Comparison of ENCODE assay signal across 10 mouse cellular contexts in genomic region chr5:65858898-65859297, GRCm38 (mm10). TPM values are rescaled to one million over a fixed set of nuclear protein-coding genes. Genes with fewer than 3 reads are reported as not detected.
DNase-seq lines count a peak whose midpoint lies in the region; ATAC-seq and TF ChIP-seq lines count a peak whose summit lies in the region.
"Had no signal": no experiment of that assay in that cellular context is flagged by ENCODE, and none has a peak within 500 bp of the region (broad histone marks: within the 10 kb centered on the region; RNA-seq: fewer than 3 reads in every experiment).

No protein-coding gene starts in this region.

- TF ChIP-seq CTCF in heart, postnatal 0 days (IDR thresholded peaks at IDR 0.05; ENCODE audit: low read depth): no peak

- H3K9ac ChIP-seq in embryonic facial prominence, embryonic 11.5 days (replicated peaks; ENCODE audit: low read length): no peak overlapping the region
- no peak overlapping the region for H3K9ac ChIP-seq in heart, postnatal 0 days (replicated peaks; ENCODE audit: low read depth, low read length)
- H3K9ac ChIP-seq in neural tube, embryonic 11.5 days (ENCODE audit: low read length): no peak overlapping the region

- no peak for ATAC-seq in embryonic facial prominence, embryonic 11.5 days (replicated peaks; ENCODE audit: insufficient number of reproducible peaks, low FRiP score, low TSS enrichment, low read depth)
- ATAC-seq in heart, postnatal 0 days (ENCODE audit: insufficient read depth, low read depth): peak; percentile 85
- ATAC-seq in neural tube, embryonic 11.5 days (ENCODE audit: insufficient read depth, low FRiP score, low TSS enrichment): no peak
- ATAC-seq in inflammation-experienced regulatory T-cells, adult 6 months: no peak

- 66% methylated on average over 12 of the region's 12 CpGs for WGBS in embryonic facial prominence, embryonic 11.5 days
- 69% methylated on average over 12 of the region's 12 CpGs for WGBS in embryonic facial prominence, embryonic 10.5 days
- 20% methylated on average over 12 of the region's 12 CpGs for WGBS in heart, postnatal 0 days
- WGBS in neural tube, embryonic 11.5 days: 61% methylated on average over 12 of the region's 12 CpGs

- no peak for TF ChIP-seq EP300 in heart, postnatal 0 days (IDR thresholded peaks at IDR 0.05; ENCODE audit: low read depth)

- H3K4me3 ChIP-seq in embryonic facial prominence, embryonic 11.5 days (ENCODE audit: low read depth, low read length): no peak overlapping the region
- no peak overlapping the region for H3K4me3 ChIP-seq in embryonic facial prominence, embryonic 10.5 days
- no peak overlapping the region for H3K4me3 ChIP-seq in heart, postnatal 0 days (ENCODE audit: low read depth, low read length)
- no peak overlapping the region for H3K4me3 ChIP-seq in neural tube, embryonic 11.5 days (ENCODE audit: low read depth, low read length)

- H3K4me2 ChIP-seq in embryonic facial prominence, embryonic 11.5 days (ENCODE audit: low read depth, low read length): no peak overlapping the region
- peak overlapping the region; percentile 36; the same call in 1 of the 2 replicates for H3K4me2 ChIP-seq in heart, postnatal 0 days (ENCODE audit: low read depth, low read length)
- H3K4me2 ChIP-seq in neural tube, embryonic 11.5 days (ENCODE audit: low read depth): no peak overlapping the region

- H3K9me3 ChIP-seq in embryonic facial prominence, embryonic 11.5 days (replicated peaks; ENCODE audit: control insufficient read depth, low read length): no peaks in the 10 kb centered on the region
- H3K9me3 ChIP-seq in embryonic facial prominence, embryonic 10.5 days: no peaks in the 10 kb centered on the region
- no peaks in the 10 kb centered on the region for H3K9me3 ChIP-seq in heart, postnatal 0 days (replicated peaks; ENCODE audit: control insufficient read depth, low read length)
- H3K9me3 ChIP-seq in neural tube, embryonic 11.5 days (ENCODE audit: control insufficient read depth, low read length): no peaks in the 10 kb centered on the region

- H3K27me3 ChIP-seq in embryonic facial prominence, embryonic 11.5 days (ENCODE audit: control insufficient read depth, insufficient read depth, low read length): no peaks in the 10 kb centered on the region
- no peaks in the 10 kb centered on the region for H3K27me3 ChIP-seq in embryonic facial prominence, embryonic 10.5 days (replicated peaks; ENCODE audit: low read depth, poor library complexity, severe bottlenecking)
- no peaks in the 10 kb centered on the region for H3K27me3 ChIP-seq in heart, postnatal 0 days (ENCODE audit: control insufficient read depth, insufficient read depth, low read length)
- no peaks in the 10 kb centered on the region for H3K27me3 ChIP-seq in neural tube, embryonic 11.5 days (ENCODE audit: control insufficient read depth, insufficient read depth, low read length)

- H3K27ac ChIP-seq in embryonic facial prominence, embryonic 11.5 days (replicated peaks; ENCODE audit: low read depth, low read length): no peak overlapping the region
- H3K27ac ChIP-seq in embryonic facial prominence, embryonic 10.5 days (replicated peaks): no peak overlapping the region
- peak overlapping the region; percentile 51 for H3K27ac ChIP-seq in heart, postnatal 0 days (ENCODE audit: low read depth)
- H3K27ac ChIP-seq in neural tube, embryonic 11.5 days (ENCODE audit: low read depth, low read length): no peak overlapping the region
- H3K27ac ChIP-seq: macrophage had no signal

- H3K36me3 ChIP-seq in embryonic facial prominence, embryonic 11.5 days (replicated peaks; ENCODE audit: control insufficient read depth, insufficient read depth, low read depth, low read length): no peaks in the 10 kb centered on the region
- H3K36me3 ChIP-seq in embryonic facial prominence, embryonic 10.5 days (replicated peaks): no peaks in the 10 kb centered on the region
- H3K36me3 ChIP-seq in heart, postnatal 0 days (replicated peaks; ENCODE audit: control insufficient read depth, insufficient read depth, low read length): no peaks in the 10 kb centered on the region
- no peaks in the 10 kb centered on the region for H3K36me3 ChIP-seq in neural tube, embryonic 11.5 days (ENCODE audit: control insufficient read depth, insufficient read depth, low read length)

- no peaks in the 10 kb centered on the region for H3K4me1 ChIP-seq in embryonic facial prominence, embryonic 11.5 days (ENCODE audit: control insufficient read depth, insufficient read depth, low read length)
- H3K4me1 ChIP-seq in embryonic facial prominence, embryonic 10.5 days: peaks cover 6% of the 10 kb centered on the region; the same call in 1 of the 2 replicates
- H3K4me1 ChIP-seq in heart, postnatal 0 days (ENCODE audit: control insufficient read depth, insufficient read depth): peaks cover 6% of the 10 kb centered on the region; the same call in 1 of the 2 replicates
- no peaks in the 10 kb centered on the region for H3K4me1 ChIP-seq in neural tube, embryonic 11.5 days (ENCODE audit: control insufficient read depth, insufficient read depth, low read length)

- DNase-seq in embryonic facial prominence, embryonic 11.5 days (ENCODE audit: low spot score): peak; percentile 19
- no peak for DNase-seq in embryonic facial prominence, embryonic 10.5 days (ENCODE audit: low spot score)
- DNase-seq in kidney, postnatal 10 days: peak; percentile 28
- DNase-seq in kidney, postnatal 36 days: no peak
- DNase-seq in heart, postnatal 0 days (ENCODE audit: low spot score): peak; percentile 69
- peak; percentile 41 for DNase-seq in neural tube, embryonic 11.5 days (ENCODE audit: low spot score)
- no peak for DNase-seq in left cerebral cortex, adult 11 months (ENCODE audit: low spot score)
- DNase-seq: B cell, adult 2 months had no signal

RNA-seq across cellular contexts. Expression of gene Rhoh, which starts 2.1 kb away (rescaled TPM):
- polyA plus RNA-seq in embryonic facial prominence, embryonic 11.5 days (2014; fragmentation: Nextera tagmentation; extraction: Ambion mirVana): 0.15 and 0.25 TPM in 2 replicates
- 0.34 and 0.44 TPM in 2 replicates for polyA plus RNA-seq in embryonic facial prominence, embryonic 10.5 days (2016; fragmentation: Nextera tagmentation; extraction: Ambion mirVana)
- total RNA-seq in heart, postnatal 0 days (2014; rRNA removed; ENCODE audit: low replicate concordance): 0.34 and 2.8 TPM in 2 replicates
- polyA plus RNA-seq in heart, postnatal 0 days (2015; fragmentation: Nextera tagmentation; extraction: Ambion mirVana): 0.32 and 0.41 TPM in 2 replicates
- polyA plus RNA-seq in neural tube, embryonic 11.5 days (2014; fragmentation: Nextera tagmentation; extraction: Ambion mirVana): 0.37 and 0.73 TPM in 2 replicates
- polyA plus RNA-seq in inflammation-experienced regulatory T-cells, adult 6 months (2017; shearing (Covaris generic)): 100 to 1,000 TPM; 154 to 314 (median 282) TPM

Comparison
In these comparisons a context has a peak if more than half of its experiments do, and no peak if none do; other contexts are left out.
1. DNase-seq: peak in embryonic facial prominence, embryonic 11.5 days (single experiment), kidney, postnatal 10 days (single experiment), heart, postnatal 0 days (single experiment) and neural tube, embryonic 11.5 days (single experiment); none in embryonic facial prominence, embryonic 10.5 days (single experiment), kidney, postnatal 36 days (0 of 2) and left cerebral cortex, adult 11 months (single experiment).
2. RNA of gene Rhoh, which starts 2.1 kb away (polyA plus RNA-seq): 154 to 314 TPM in inflammation-experienced regulatory T-cells, adult 6 months; 0.37 to 0.73 TPM in neural tube, embryonic 11.5 days, 0.34 to 0.44 TPM in embryonic facial prominence, embryonic 10.5 days, 0.32 to 0.41 TPM in heart, postnatal 0 days and 0.15 to 0.25 TPM in embryonic facial prominence, embryonic 11.5 days; every median in the first group is over 10 times any median in the second.